Mouse (Mus musculus) sigmoid colon, adult 10 weeks (tissue): Measurements from ENCODE around the gene Nxpe3. TPM values are rescaled to one million over a fixed set of nuclear protein-coding genes. Genes with fewer than 3 reads are reported as not detected.

Source experiments
- polyA plus RNA-seq: library from polyadenylated mRNA; stranded (reverse); fragments of 350-450 nt; fragmentation: Illumina TruSeq; extraction: RNeasy Lipid Tissue Mini Kit (QIAGEN cat#74804); gene quantifications from one replicate; pipeline ENCODE4 v1.2.3, GENCODE M21; 2014; ENCODE audit warnings: low read depth, low replicate concordance

Nxpe3 gene
- 1.1 TPM for polyA plus RNA-seq

GRCm38 (mm10) chr16:55894893-55895650 lies at the start of gene Nxpe3:
TSS of gene Nxpe3 (minus strand) at chr16:55895285.

GRCm38 (mm10) chr16:55934453-55935037 lies 39.5 kb upstream of the Nxpe3 start, which contains the start of gene Cep97:
TSS of gene Cep97 (minus strand) at chr16:55934855.

GRCm38 (mm10) chr16:55838510-55839474 lies 56.3 kb downstream of the Nxpe3 start, which contains the start of gene Nfkbiz:
TSS of gene Nfkbiz (minus strand) at chr16:55838899.

Other genes starting within 250 kb of the Nxpe3 start
- gene Nfkbiz, start 56.4 kb downstream of the Nxpe3 start, polyA plus RNA-seq = 43.6 TPM
- gene Cep97, start 39.6 kb upstream of the Nxpe3 start, polyA plus RNA-seq = 7.7 TPM
- 496 TPM for gene Rpl24, start 71.0 kb upstream of the Nxpe3 start, polyA plus RNA-seq
- 43.5 TPM for gene Zbtb11, start 78.6 kb upstream of the Nxpe3 start, polyA plus RNA-seq
- 340 TPM for gene Pcnp, start 134.5 kb upstream of the Nxpe3 start, polyA plus RNA-seq
- 51.4 TPM for gene Trmt10c, start 142.5 kb upstream of the Nxpe3 start, polyA plus RNA-seq
- 40.6 TPM for gene Senp7, start 153.1 kb upstream of the Nxpe3 start, polyA plus RNA-seq